Mouse (Mus musculus) cerebellum, postnatal 10 days (tissue): ENCODE data around the gene Uhrf1.

ENCODE experiments used
- DNase-seq, 2 experiments: peaks; one replicate each; pipeline ENCODE4 v3.0.0; 2021; ENCODE audit warnings: mixed read lengths in 2 of 2

The Uhrf1 gene

DNA sequence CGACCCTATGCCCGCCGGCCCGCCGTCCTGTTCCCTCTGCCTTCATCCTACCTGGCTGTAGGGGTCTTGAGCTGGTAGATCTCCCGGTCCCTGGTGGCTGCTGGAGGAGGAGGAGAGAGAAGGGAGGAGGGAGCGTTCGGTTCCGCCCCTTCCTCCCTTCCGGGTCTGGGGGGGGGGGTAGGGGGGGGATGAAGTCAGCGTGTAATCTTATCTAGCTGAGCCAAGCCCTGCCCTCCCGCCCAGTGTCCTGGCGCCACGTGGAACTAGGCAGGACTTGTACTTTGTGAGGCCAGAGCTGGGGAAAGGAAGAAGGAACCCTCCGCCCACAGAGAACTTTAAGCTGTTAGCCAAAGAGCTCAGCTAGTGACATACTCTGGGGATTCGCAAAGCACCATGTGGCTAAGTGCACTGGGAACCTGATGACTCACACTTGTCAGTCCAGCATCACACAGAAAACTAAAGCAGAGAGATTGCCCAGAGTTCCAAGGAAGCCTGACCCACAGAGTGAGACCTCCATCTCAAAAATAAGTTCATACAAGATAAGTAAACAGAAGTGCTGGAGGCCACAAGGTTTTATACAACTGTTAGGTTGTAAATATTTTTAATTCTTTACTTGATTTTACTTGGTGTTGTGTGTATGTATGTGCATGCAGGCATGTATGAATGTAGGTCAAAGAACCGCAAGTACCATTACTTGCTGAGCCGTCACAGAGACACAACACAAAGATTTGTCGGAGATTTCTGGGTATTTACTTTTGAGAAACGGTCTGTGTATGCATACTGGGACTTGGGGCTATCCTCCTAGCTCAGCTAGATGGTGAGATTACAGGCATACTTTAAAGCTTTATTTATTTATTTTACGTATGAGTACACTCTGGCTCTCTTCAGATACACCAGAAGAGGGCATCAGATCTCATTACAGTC, 26.2 kb upstream of the Uhrf1 start, which contains the start of gene Ticam1:
Ticam1 (minus strand) TSS at position 144 of the 924 bp plus-strand sequence.
- peak; percentile 68 to 80 for DNase-seq

DNA sequence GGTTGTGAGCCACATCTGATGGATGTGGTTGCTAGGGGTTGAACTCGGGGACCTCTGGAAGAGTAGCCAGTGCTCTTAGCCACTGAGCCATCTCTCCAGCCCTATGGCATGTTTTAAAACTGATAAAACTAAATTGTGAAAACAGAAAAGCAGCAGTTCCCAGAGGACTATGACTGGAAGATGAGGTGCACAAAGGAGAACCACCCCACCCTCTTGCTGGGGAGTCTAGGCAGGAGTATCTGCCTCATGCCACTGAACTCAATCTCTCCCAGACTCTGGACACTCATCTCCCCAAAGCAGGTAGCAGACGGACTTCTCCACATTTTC, 25.6 kb upstream of the Uhrf1 start:
- peak in 1 of 2 experiments; percentile 18 for DNase-seq

DNA sequence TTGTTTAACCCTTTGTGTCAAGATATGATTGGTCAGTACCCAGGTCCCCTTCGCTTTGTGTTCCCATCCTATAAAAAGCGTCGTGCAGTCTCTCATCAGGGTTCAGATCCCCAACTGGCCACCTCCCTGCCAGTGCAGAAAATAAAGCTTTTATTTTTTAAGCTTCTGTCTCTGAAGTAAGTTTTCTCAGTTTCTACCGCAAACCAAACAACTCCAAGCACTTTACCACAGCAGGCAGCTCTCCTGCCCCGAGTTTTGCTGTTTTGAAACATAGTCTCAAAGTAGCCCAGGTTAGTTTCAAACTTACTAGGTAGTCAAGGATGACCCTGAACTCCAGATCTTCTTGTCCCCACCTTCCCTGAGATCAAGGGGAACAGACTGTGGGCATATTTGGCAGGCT, 24.8 kb upstream of the Uhrf1 start:
- DNase-seq = no peak

DNA sequence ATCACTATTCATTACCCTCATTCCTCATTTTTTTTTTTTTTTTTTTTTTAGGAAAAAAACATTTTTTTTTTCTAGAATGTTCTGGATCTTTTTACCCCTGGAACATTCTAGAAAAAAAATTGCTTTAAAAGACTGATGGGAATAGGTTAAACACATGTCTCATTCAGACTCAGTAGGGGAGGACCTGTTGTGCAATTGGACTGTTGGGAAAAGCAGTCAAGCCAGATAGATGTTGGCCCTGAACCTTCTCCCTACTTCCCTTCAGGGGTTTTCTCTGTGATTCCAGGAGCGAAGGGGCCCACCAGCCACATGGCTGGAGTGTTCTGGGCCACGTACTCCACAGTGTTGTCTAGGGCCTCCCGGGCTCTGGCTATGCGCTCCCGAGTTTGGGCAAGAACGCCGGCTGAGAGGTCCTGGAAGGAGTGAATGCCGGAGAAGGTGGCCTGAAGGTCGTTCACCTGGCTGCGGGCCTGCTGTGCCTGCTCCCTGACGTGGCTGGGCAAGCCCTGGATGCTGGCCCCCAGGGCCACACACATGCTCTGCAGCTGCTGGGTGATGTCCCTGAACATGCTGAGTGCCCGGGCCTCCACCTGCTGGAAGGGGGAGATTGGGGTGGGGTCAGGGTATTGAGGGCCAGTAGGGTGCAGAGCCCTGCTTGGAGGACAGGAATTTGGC, 23.5 kb upstream of the Uhrf1 start:
- DNase-seq = no peak

DNA sequence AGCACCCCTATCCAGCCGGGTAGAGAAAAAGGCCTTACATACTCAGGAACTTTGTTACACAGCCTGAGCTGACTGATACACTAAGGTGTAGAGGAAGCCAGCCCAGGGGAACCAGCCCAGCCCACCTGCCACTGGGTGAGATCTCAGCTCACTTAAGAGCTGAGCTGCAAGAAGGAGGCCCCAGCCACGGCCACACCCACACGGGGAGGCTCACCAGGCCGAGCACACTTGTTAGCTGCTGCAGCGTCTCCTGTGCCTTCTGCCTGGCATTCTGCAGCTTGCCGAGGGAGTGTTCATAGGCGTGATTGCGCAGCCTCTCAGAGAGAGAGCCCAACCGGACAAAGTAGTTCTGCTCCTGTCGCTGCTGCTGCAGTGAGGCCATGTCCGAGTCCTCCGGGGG, 21.9 kb upstream of the Uhrf1 start:
- DNase-seq = no peak

DNA sequence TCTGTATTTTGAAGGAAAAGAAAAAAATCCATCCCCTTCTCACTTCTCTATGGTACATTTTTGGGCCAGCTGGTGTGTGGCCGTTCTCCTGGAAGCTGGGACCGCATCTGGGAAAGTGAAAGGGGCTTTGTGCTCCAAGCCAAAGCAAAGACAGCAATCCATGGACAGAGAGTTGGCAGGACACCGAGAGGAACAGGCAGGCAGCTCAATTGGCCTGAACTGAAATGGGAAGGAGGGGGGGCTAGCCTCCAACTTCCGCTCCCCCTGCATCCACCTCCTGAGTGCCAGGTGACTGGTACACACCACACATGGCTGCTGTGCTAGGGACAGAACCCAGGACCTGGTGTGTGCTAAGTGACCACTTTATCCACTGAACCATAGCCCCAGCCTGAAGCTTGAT, 20.3 kb upstream of the Uhrf1 start:
- DNase-seq = peak; percentile 24 to 52

DNA sequence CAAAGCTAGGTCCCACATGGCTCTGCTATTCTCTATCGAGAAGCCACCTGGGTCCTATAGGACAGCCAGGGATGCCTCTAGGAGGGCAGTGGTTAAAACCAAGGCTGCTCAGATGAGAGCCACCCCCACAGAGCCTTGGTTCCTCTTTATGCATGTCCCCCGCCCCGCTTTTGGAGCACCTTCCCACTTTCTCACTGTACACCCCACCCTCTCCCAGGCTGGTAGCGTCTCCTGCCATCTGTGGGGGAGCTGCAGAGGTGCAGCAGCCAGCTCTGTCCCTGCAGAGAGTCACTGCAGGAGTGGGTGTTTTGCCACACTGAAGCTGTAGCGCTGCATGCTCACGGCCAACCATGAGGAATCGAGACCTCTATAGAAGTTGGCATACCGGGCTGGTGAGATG, 19.8 kb upstream of the Uhrf1 start:
- DNase-seq = no peak

DNA sequence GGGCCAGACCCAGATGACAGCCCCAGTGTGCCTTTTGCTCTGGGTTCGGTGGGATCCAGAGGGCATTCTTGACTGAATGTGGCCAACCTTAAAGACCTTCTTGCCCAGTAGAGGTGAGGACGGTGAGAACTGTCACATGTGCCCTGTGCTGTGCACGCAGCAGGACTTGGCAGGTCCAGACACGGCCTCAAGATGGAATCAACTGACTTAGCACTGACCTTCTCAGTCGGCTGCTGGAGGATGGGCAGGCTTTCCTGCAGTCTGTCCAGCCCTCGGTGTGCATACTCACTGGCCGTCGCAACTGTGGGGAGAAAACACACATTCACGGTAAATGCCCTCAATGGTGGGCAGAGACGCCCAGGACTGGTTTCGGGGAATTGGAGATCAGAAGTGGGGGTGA, 17.1 kb upstream of the Uhrf1 start:
- DNase-seq = no peak

DNA sequence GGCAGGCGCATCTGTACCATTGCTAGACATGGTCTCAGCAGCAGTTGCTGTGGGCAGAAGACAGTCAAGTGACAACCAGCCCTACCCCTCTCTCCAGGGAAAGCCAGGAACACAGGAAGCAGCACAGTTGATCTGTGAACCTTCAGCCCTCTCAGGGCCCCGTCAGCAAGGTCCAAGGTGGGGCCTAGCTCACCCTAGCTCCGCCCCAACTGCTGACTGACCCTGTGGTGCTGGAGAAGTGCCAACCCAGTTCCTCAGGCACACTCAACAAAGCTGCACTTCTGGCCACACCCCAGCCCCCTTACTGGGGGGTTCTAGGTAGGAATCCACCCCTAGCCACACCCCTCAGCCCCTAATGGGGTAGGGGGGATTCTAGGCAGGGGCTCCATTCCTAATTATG, 15.3 kb upstream of the Uhrf1 start:
- no peak for DNase-seq

DNA sequence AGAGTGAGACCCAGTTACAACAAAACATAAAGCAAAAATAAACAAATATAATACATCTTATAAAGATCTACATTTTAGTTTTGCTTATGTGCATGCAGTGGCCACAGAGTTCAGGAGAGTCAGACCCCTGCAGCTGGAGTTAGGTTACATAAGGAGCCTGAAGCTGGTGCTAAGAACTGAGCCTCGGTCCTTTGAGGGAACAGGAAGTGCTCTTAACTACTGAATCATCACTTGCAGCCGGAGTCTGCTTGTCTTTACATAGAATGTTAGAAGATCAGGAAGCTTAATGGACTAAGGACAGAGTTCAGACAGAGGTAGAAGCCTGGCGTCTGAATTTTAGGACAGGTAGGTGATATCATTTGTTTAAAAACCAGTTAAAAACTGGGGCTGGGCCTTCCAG, 14.3 kb upstream of the Uhrf1 start:
- no peak for DNase-seq

DNA sequence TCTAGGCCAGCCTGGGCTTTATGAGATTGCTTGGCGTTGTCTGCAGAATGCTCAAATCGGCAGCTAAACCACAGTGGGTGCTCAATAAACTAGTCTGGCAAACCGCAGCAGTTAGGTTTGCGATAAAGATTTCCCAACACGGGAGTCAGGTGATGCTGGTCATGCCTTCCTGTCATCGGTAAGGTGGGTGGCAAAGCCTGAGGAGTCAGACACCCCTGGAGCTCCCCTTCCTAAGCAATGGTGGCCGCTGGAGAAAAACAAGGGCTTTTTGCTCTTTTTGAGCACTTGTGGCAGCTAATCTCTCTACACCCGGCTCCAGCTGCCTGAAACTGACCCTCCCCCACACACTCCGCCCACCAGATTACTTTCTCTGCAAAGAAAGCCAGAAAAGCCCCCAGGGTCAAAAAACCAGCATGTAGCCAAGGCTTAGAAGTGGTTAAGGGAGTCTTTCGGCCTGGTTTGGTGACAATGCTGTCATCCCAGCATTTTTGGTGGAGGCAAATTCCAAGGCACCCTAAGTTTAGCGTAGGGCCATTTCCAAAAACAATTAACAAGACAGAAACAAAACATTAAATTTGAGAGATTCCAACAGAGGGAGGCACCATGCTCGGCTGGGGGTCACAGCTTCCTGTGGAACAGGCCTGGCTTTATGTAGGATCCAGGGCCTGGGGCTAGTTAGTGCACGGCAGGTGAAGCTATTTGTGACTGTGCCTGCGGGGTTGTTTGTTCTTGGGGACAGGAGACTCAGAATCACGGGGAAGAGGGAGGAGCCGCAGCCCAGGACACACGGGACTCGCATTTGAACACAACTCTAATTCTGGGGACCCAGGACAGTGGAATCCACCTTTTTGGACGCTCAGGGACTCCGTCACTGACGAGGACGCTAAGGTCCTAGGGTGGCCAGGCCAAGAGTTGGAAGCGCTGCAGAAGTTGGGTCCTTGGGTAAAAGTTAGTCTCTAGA, 13.5 kb upstream of the Uhrf1 start:
- peak in 1 of 2 experiments; percentile 35 for DNase-seq

DNA sequence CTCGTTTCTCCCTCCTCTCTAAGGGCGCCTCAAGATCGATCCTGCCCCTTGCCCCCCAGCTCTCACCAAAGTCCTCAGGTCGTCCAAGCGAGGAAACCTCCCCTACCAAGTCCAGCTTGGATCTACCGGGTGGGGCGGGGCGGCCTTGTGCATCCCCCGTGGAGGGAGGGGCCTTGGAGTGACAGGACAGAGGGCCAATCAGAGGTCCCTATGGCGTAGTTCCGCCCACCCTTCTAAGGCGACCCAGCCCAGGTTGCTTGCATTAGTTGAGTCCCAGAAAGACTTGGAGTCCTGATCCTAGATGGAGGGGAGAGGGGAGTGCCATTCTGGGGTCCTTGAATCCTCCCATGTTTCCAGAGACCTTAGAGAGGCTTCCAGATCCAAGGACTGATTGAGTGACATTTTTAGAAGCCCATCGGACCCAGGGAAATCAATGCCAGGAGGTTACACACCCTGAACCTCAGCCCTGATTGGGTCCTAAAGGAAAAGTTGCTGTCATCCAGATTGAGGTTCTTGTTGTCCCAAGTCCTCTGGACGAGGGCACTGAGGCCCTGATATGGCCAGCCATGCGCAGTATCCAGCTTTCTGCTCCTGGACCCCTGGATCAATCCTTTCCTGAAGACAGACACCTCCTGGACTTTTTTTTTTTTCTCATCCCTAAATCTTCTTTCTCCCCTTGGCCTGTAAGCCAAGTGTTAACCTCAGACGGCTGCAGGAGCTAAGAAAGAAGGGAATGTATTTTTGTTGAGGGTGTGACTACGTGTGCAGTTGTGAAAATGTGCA, 12.5 kb upstream of the Uhrf1 start:
- DNase-seq = peak; percentile 67 to 79

DNA sequence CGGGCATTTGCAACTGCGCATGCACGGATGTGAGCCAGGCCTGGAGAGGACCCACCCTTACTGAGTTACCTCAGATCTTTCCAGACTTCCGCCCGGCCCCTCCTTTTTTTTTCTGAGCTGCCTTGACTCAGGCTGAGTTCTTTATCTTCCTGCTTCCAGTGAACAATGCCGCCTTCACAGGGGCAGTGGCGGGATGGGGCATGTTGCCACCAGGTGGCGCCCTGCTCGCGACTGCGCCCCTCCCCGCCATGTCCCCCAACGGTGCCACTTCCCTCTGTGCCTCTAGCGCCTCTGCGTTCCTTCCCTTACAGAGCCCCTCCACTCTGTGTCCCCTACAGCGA, 12.0 kb upstream of the Uhrf1 start:
- peak; percentile 87 to 88 for DNase-seq

DNA sequence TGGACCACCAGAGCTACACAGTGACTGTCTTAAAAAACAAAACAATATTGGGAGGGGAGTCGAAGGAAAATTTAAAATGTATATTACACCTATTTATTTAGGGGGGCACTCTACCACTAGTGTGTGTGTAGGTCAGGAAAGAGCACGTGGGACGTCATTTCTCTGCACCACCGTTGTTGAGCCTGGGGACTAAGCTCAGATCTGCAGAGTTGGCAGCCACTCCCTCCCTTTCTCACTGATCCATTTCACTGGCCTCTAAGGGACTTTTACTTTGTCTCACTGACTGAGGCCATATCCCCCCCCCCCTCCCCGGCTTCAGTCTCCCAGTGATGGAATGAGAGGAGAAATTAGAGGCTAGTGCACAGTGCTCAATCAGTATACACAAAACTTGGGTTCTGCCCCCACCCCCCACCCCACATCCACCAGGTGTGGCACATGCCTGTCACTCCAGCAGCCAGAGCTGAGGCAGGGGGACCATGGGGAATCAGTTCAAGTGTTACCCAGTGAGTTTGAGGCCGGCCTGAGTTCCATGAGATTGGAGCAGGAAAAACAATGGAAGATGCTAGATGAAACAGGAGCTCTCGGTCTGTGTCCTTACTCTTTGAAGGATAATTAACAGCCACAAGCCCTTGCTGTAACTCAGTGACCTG, 11.2 kb upstream of the Uhrf1 start:
- no peak for DNase-seq

DNA sequence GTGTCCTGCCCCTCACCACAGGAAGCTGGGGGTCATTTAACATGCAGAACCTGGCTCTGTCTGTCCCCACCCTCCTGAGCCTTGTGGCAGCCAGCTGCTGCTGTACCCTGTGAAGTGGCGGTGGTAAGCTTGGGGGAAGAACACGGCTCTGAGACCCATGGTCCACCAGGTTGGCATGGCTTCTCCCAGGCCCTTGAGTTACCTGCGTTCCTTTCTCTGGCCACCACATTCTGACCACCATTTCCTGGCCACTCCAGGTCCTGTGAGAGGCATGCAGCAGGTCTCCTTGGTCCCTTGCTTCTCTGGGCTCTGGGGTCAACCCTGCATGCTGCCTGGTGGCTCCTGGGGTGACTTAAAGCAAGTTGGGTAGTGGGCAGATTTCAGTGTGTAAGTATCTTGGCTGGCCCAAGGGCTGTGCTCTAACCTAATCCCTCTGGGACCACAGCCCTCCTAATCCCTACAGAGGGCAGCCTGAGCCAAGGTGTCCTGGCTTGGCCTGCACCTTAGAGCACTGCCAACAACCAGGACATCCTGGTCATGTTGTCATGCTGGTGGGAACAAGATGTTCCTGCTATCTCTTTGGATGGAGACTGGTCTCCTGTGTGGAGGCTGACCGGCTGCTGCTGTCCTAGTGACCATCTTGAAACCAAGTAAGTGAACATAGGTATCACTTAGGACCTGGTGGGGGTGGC, 10.4 kb upstream of the Uhrf1 start, which contains the start of gene Plin3:
Plin3 (minus strand) TSS at position 343 of the 692 bp plus-strand sequence.
- peak in 1 of 2 experiments; percentile 23 for DNase-seq

DNA sequence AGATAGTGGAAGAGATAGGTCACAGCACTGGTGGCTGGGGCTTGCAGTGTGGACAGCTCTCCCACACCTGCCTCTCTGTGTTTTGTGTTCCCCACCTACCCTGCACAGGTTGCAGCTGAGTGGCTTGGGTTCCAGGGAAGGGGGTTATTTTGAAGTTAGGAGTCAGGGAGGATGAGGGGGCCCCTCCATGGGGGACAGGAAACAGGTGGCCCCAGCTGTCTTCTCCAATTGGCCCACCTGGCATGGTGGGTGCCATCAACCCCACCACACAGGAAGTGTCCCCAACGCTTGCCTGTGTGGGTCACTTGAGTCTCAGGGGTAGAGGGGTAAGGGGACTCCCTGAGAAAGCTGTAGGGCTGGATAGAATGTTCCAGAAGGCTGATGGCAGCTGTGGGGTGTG, 9.8 kb upstream of the Uhrf1 start:
- peak in 1 of 2 experiments; percentile 17 for DNase-seq

DNA sequence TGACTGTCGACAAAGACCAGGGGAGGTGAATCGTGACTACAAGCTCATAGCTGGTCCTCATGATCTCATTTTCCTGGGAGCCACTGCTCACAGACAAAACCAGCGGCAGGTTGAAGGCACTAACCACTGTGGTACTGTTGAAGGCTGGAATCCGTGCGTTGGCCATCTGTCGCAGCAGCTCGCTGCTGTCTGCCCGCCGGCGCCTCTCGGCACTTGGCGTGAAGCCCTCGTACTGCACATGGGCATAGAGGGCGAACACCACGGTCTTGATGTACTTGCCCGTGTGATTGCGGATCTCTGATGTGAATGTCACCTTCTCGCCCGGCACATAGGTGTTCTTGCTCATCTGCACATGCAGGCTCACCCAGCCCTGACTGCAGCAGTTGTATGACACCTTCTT, 8.9 kb upstream of the Uhrf1 start:
- DNase-seq = peak; percentile 92 to 95

DNA sequence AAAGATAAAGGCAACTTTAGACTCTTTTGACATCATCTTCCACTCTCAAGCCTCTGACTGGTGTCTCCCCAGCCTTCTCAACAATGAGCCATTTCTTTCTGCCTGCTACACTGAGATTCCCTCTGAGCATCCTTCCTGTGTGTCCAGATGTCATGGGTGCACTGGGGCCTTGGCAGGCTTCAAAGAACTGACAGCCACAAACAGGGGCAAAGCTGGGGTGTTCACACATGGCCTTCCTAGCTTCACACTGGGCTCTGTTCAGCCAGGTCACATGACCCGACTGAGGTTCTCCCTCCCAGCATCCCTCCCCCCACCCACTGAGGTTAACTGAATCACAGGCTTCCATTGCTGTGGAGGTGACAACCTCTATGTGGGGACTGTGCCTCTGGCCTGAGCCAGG, 6.9 kb upstream of the Uhrf1 start:
- no peak for DNase-seq

DNA sequence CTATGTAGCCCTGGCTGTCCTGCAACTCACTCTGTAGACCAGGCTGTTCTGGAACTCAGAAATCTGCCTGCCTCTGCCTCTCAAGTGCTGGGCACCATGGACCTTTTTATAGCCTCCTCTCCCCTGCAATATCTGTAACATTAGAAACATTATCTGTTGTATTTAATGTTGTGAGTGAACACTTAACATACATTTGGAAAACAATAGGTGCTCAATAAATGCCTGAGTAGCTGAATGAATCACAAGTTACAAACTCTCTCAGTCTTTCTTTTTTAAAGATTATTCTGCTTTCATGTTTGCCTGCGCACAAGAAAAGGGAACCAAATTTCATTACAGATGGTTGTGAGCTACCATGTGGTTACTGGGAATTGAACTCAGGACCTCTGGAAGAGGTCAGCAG, 4.9 kb upstream of the Uhrf1 start:
- no peak for DNase-seq

DNA sequence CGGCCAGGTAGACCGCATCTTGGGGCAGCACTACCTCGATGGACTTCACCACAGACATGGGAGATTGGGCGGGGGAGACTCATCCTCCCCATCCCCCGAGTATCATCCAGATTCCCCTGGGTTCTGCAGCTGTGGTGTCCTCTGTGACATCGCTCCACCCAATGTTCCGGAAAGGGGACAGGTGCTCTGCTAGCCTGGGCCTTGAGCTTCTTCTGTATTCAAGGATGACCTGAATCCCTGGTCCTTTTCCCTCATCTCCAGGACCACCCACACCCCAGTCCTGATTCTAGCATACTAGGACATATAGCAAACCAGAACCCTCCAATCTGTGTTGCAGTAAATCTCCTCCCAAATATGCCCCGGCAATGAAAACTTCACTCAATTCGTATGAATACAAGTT, 2.9 kb upstream of the Uhrf1 start, which contains the start of gene Arrdc5:
Arrdc5 (minus strand) TSS at position 101 of the 400 bp plus-strand sequence.
- no peak for DNase-seq
